Comparison of ENCODE assay signal across 8 mouse cellular contexts in the genomic region with DNA sequence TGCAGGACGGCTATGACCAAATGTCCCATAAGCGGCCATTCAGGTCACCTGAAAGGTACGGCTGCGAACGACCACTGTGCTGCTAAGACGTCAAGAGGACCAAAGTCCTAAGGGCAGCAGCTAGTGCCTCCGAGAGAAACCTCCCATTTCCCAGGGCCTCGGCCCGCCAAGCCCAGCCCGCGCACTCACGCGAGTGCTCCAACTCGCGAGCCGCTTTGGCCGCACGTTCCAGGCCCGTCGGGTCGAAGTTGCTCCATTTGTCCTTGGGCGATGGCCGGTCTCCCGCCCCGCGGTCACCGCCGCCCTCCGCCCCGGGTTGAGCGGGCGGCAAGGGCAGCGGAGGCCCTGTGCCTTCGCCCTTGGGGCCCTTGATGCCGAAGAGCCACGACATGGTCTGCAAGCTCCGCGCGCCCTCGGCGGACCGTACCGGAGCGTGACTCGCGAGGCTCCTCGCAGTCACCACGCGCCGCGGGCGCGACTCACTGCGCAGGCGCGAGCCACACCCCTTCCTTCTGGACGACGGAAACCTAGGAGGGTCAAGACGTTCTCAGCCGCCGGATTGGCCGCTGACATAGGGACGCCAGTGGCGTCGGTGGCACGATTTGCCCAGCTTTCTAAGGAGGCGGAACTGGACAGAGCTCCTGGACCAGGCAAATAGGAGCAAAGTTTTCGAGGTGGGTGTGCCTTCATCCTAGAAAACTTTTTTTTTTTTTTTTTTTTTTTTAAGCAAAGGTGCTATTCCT. TPM values are rescaled to one million over a fixed set of nuclear protein-coding genes. Genes with fewer than 3 reads are reported as not detected.
A peak's percentile ranks its signal among the peaks of the same experiment; 100 is the strongest.
DNase-seq lines count a peak whose midpoint lies in the region; ATAC-seq and TF ChIP-seq lines count a peak whose summit lies in the region.

A gene (minus strand): TSS at position 481 of the 743 bp plus-strand sequence.

- peak within 1 kb of the TSS; percentile 76 for H3K9ac ChIP-seq in kidney, embryonic 14.5 days (ENCODE audit: low read depth, low read length)
- peak within 1 kb of the TSS; percentile 83 for H3K9ac ChIP-seq in limb, embryonic 15.5 days

- no peaks in the 10 kb centered on the region for H3K9me3 ChIP-seq in kidney, embryonic 14.5 days (ENCODE audit: control insufficient read depth, low read length)
- H3K9me3 ChIP-seq in limb, embryonic 15.5 days = no peaks in the 10 kb centered on the region

- H3K4me3 ChIP-seq in bone marrow macrophage, adult 2 months (ENCODE audit: insufficient read depth, low read length) = peak within 1 kb of the TSS; percentile 78
- H3K4me3 ChIP-seq in embryonic fibroblast, embryonic 13.5 days (ENCODE audit: insufficient read depth, low read length) = peak within 1 kb of the TSS; percentile 96
- peak within 1 kb of the TSS; percentile 91 for H3K4me3 ChIP-seq in kidney, embryonic 14.5 days (ENCODE audit: low read length)
- H3K4me3 ChIP-seq in limb, embryonic 15.5 days = peak within 1 kb of the TSS; percentile 87

- peak within 1 kb of the TSS; percentile 95 for H3K4me2 ChIP-seq in kidney, embryonic 14.5 days (replicated peaks; ENCODE audit: low read depth, low read length)
- H3K4me2 ChIP-seq in limb, embryonic 15.5 days = peak within 1 kb of the TSS; percentile 88

- ATAC-seq in kidney, embryonic 14.5 days (ENCODE audit: low FRiP score, low TSS enrichment) = peak; percentile 98
- ATAC-seq in limb, embryonic 15.5 days (ENCODE audit: insufficient number of reproducible peaks, low FRiP score, low TSS enrichment, low read depth) = peak; percentile 94

- WGBS in kidney, embryonic 14.5 days = under 1% methylated on average over 68 of the region's 68 CpGs
- under 1% methylated on average over 68 of the region's 68 CpGs for WGBS in limb, embryonic 15.5 days

- peak within 1 kb of the TSS; percentile 38 for H3K27ac ChIP-seq in bone marrow macrophage, adult 2 months (ENCODE audit: insufficient read depth, low read depth, low read length)
- no peak within 1 kb of the TSS for H3K27ac ChIP-seq in embryonic fibroblast, embryonic 13.5 days (ENCODE audit: insufficient read depth, low read length)
- peak within 1 kb of the TSS; percentile 27; the same call in 1 of the 2 replicates for H3K27ac ChIP-seq in kidney, embryonic 14.5 days (ENCODE audit: low read depth, low read length)
- peak within 1 kb of the TSS; percentile 60 for H3K27ac ChIP-seq in limb, embryonic 15.5 days

- TF ChIP-seq POLR2A in bone marrow macrophage, adult 2 months (IDR thresholded peaks at IDR 0.05; ENCODE audit: borderline replicate concordance, low read depth, low read length) = no peak
- peak; percentile 89 for TF ChIP-seq POLR2A in embryonic fibroblast, embryonic 13.5 days (IDR thresholded peaks at IDR 0.05; ENCODE audit: low read depth, low read length)

- H3K27me3 ChIP-seq in kidney, embryonic 14.5 days (ENCODE audit: control insufficient read depth, insufficient read depth, low read length) = no peaks in the 10 kb centered on the region
- H3K27me3 ChIP-seq in limb, embryonic 15.5 days = no peaks in the 10 kb centered on the region

- peaks cover 14% of the 10 kb centered on the region for H3K36me3 ChIP-seq in kidney, embryonic 14.5 days (ENCODE audit: control insufficient read depth, insufficient read depth, low read length)
- H3K36me3 ChIP-seq in limb, embryonic 15.5 days = peaks cover 19% of the 10 kb centered on the region

- TF ChIP-seq CTCF in bone marrow macrophage, adult 2 months (IDR thresholded peaks at IDR 0.05; ENCODE audit: low read depth, low read length) = no peak
- no peak for TF ChIP-seq CTCF in embryonic fibroblast, embryonic 13.5 days (IDR thresholded peaks at IDR 0.05; ENCODE audit: borderline replicate concordance, insufficient read depth, low read length)

- H3K4me1 ChIP-seq in bone marrow macrophage, adult 2 months (ENCODE audit: control insufficient read depth, insufficient read depth, low read length) = peaks cover 15% of the 10 kb centered on the region
- peaks cover 5% of the 10 kb centered on the region; the same call in 1 of the 2 replicates for H3K4me1 ChIP-seq in embryonic fibroblast, embryonic 13.5 days (ENCODE audit: control insufficient read depth, insufficient read depth, low read length)
- H3K4me1 ChIP-seq in kidney, embryonic 14.5 days (ENCODE audit: control insufficient read depth, insufficient read depth, low read length) = peaks cover 8% of the 10 kb centered on the region
- peaks cover 29% of the 10 kb centered on the region for H3K4me1 ChIP-seq in limb, embryonic 15.5 days

- peak; percentile 98 for DNase-seq in A20 (ENCODE audit: low read depth, low spot score)
- DNase-seq in heart, adult 9 months (ENCODE audit: low spot score in 2 of 2) = peak; percentile 96
- DNase-seq in monocyte, adult 2 months (ENCODE audit: low read depth in 1 of 2, low spot score in 2 of 2) = peak; percentile 93 to 96
- peak; percentile 94 to 96 for DNase-seq in spleen, postnatal 36 days (ENCODE audit: low spot score in 2 of 2)

RNA-seq across cellular contexts. Expression of the gene that starts here (rescaled TPM):
- polyA plus RNA-seq in bone marrow macrophage, adult 2 months (2012; ENCODE audit: insufficient read depth, insufficient read length, missing spikeins) = 13.6 and 19.1 TPM in 2 replicates
- polyA plus RNA-seq in embryonic fibroblast, embryonic 13.5 days (2011; ENCODE audit: insufficient read length, low read depth, missing spikeins) = 48.8 and 55.2 TPM in 2 replicates
- 85.8 and 112 TPM in 2 replicates for polyA plus RNA-seq in kidney, embryonic 14.5 days (2014; fragmentation: Nextera tagmentation; extraction: Ambion mirVana)
- 84.1 and 91.5 TPM in 2 replicates for polyA plus RNA-seq in limb, embryonic 15.5 days (2015; fragmentation: Nextera tagmentation; extraction: Ambion mirVana)
